Mouse (Mus musculus): ENCODE data around the gene Ghdc. TPM values are rescaled to one million over a fixed set of nuclear protein-coding genes. Genes with fewer than 3 reads are reported as not detected.

Gene Ghdc
- total and polyA plus RNA-seq, 3 experiments = 3.6 to 6.0 (median 3.9) TPM

DNA sequence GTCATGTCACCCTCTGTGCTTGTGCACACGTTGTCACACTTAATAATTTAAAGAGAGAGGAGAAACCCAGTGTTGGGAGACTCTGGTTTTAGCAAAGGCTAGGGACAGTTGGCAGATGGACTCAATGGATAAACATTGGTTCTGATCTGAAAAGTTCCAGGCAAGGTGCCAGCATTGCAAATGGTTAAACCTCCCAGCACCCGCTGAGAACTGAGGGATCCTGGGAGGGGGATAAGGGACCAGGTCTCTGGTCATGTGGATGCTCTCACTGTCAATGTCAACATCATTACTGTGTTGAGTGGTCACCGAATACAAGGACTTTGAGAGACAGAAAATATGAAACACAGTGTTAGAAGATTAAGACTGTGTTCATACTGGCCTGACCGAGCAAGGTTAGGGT, 46.0 kb upstream of the Ghdc start:
- TF ChIP-seq CTCF (IDR thresholded peaks at IDR 0.05; ENCODE audit: low read depth, low read length) (no peak), GATA1 (IDR thresholded peaks at IDR 0.05; ENCODE audit: borderline replicate concordance, low read length) (no peak), POLR2AphosphoS5 (IDR thresholded peaks at IDR 0.05; ENCODE audit: insufficient replicate concordance, low read depth, low read length) (no peak), GATA2 (IDR thresholded peaks at IDR 0.05; ENCODE audit: borderline replicate concordance, low read depth, low read length) (no peak), TAL1 (conservative IDR thresholded peaks at IDR 0.05; ENCODE audit: low read depth, low read length) (no peak)
- no peak for ATAC-seq (ENCODE audit: extremely low read depth, insufficient number of reproducible peaks, low FRiP score, poor library complexity, severe bottlenecking)

DNA sequence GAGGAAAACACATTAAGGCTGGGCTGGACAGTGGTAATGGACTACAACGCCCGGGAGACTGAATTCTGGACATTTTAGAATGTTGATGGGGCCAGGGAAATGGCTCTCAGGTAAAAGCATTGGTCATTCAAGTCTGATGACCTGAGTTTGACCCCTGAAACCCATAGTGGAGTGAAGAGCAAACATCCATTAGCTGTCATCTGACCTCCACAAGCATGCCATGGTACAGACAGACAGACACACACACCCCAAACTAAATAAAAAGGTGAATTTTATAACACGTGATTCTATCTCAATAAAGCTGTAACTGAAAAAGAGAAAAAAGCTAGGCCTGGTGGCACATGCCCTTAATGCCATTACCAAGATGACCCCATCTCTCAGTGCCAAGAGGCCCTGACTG, 45.6 kb upstream of the Ghdc start:
- no peak for DNase-seq (ENCODE audit: low spot score)
- peaks cover 67% of the 10 kb centered on the region for H3K4me1 ChIP-seq (ENCODE audit: insufficient read depth, low read depth, low read length)
- ATAC-seq (ENCODE audit: extremely low read depth, insufficient number of reproducible peaks, low FRiP score, poor library complexity, severe bottlenecking) = no peak
- no peaks in the 10 kb centered on the region for H3K27me3 ChIP-seq (ENCODE audit: insufficient read depth, low read length)
- no peak for TF ChIP-seq GATA1 (IDR thresholded peaks at IDR 0.05; ENCODE audit: borderline replicate concordance, low read length)
- TF ChIP-seq TAL1 (conservative IDR thresholded peaks at IDR 0.05; ENCODE audit: low read depth, low read length) = no peak
- no peak for TF ChIP-seq POLR2AphosphoS5 (IDR thresholded peaks at IDR 0.05; ENCODE audit: insufficient replicate concordance, low read depth, low read length)
- TF ChIP-seq CTCF (IDR thresholded peaks at IDR 0.05; ENCODE audit: low read depth, low read length) = no peak
- TF ChIP-seq GATA2 (IDR thresholded peaks at IDR 0.05; ENCODE audit: borderline replicate concordance, low read depth, low read length) = no peak
- H3K36me3 ChIP-seq (replicated peaks) = peaks cover 74% of the 10 kb centered on the region
- peaks cover 8% of the 10 kb centered on the region; the same call in 1 of the 2 replicates for H3K9me3 ChIP-seq (replicated peaks)
- H3K4me3 ChIP-seq (ENCODE audit: low read depth, low read length) = no peak overlapping the region

More for the DNA sequence above, 46.0 kb upstream of the Ghdc start:
- no peak overlapping the region for H3K4me3 ChIP-seq (ENCODE audit: low read depth, low read length)
- peaks cover 71% of the 10 kb centered on the region for H3K4me1 ChIP-seq (ENCODE audit: insufficient read depth, low read depth, low read length)
- peaks cover 4% of the 10 kb centered on the region; the same call in 1 of the 2 replicates for H3K9me3 ChIP-seq (replicated peaks)
- no peak for DNase-seq (ENCODE audit: low spot score)
- H3K36me3 ChIP-seq (replicated peaks) = peaks cover 74% of the 10 kb centered on the region
- no peaks in the 10 kb centered on the region for H3K27me3 ChIP-seq (ENCODE audit: insufficient read depth, low read length)

DNA sequence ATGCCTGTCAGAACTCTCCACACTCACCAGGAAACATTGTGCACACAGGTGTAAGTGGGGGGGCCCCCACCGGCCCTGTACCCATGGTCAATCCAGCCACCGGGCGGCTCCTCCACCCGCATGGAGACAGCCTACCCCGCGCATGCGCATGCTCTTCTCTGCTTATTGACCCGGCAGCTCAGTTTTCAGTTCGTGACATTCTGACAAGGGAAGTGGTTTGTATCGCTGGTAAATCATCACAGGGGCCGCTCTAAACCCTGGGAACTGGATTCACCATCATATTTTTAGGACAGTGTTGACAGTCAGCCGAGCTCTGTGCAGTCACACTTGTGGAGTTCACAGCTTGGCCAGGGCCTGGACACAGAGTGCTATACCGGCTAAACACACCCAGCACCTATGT, 43.7 kb upstream of the Ghdc start:
- no peak for TF ChIP-seq CTCF (IDR thresholded peaks at IDR 0.05; ENCODE audit: low read depth, low read length)
- no peak for TF ChIP-seq POLR2AphosphoS5 (IDR thresholded peaks at IDR 0.05; ENCODE audit: insufficient replicate concordance, low read depth, low read length)
- TF ChIP-seq GATA1 (IDR thresholded peaks at IDR 0.05; ENCODE audit: borderline replicate concordance, low read length) = no peak
- TF ChIP-seq GATA2 (IDR thresholded peaks at IDR 0.05; ENCODE audit: borderline replicate concordance, low read depth, low read length) = no peak
- no peak for TF ChIP-seq TAL1 (conservative IDR thresholded peaks at IDR 0.05; ENCODE audit: low read depth, low read length)
- Histone ChIP-seq H3K36me3 (replicated peaks) (peaks cover 77% of the 10 kb centered on the region), H3K27me3 (ENCODE audit: insufficient read depth, low read length) (no peaks in the 10 kb centered on the region), H3K9me3 (replicated peaks) (peaks cover 8% of the 10 kb centered on the region; the same call in 1 of the 2 replicates), H3K4me3 (ENCODE audit: low read depth, low read length) (no peak overlapping the region), H3K4me1 (ENCODE audit: insufficient read depth, low read depth, low read length) (peaks cover 52% of the 10 kb centered on the region)
- DNase-seq (ENCODE audit: low spot score) (no peak), ATAC-seq (ENCODE audit: extremely low read depth, insufficient number of reproducible peaks, low FRiP score, poor library complexity, severe bottlenecking) (no peak)

DNA sequence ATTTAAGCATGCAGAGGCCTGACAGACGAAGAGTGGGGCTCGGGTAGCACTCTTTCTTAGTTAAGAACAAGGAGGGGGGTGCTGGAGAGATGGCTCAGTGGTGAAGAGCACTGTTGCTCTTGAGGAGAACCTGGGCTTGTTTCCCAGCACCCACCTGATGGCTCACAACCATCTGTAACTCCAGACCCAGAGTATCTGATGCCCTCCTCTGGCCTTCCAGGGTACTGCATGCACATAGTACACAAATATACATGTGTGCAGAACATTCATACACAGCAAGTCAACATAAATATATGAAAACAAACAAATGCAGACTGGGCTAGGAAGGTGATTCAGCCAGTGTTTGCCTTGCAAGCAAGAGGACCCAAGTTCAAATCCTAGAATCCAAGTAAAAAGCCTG, 40.4 kb upstream of the Ghdc start:
- DNase-seq (ENCODE audit: low spot score) = no peak
- no peak for TF ChIP-seq GATA1 (IDR thresholded peaks at IDR 0.05; ENCODE audit: borderline replicate concordance, low read length)
- TF ChIP-seq TAL1 (conservative IDR thresholded peaks at IDR 0.05; ENCODE audit: low read depth, low read length) = no peak
- no peak for TF ChIP-seq POLR2AphosphoS5 (IDR thresholded peaks at IDR 0.05; ENCODE audit: insufficient replicate concordance, low read depth, low read length)
- TF ChIP-seq GATA2 (IDR thresholded peaks at IDR 0.05; ENCODE audit: borderline replicate concordance, low read depth, low read length) = no peak
- TF ChIP-seq CTCF (IDR thresholded peaks at IDR 0.05; ENCODE audit: low read depth, low read length) = no peak
- H3K27me3 ChIP-seq (ENCODE audit: insufficient read depth, low read length) = no peaks in the 10 kb centered on the region
- H3K4me1 ChIP-seq (ENCODE audit: insufficient read depth, low read depth, low read length) = peaks cover 21% of the 10 kb centered on the region
- H3K36me3 ChIP-seq (replicated peaks) = peaks cover 80% of the 10 kb centered on the region
- H3K9me3 ChIP-seq (replicated peaks) = peaks cover 8% of the 10 kb centered on the region; the same call in 1 of the 2 replicates
- ATAC-seq (ENCODE audit: extremely low read depth, insufficient number of reproducible peaks, low FRiP score, poor library complexity, severe bottlenecking) = no peak
- no peak overlapping the region for H3K4me3 ChIP-seq (ENCODE audit: low read depth, low read length)

DNA sequence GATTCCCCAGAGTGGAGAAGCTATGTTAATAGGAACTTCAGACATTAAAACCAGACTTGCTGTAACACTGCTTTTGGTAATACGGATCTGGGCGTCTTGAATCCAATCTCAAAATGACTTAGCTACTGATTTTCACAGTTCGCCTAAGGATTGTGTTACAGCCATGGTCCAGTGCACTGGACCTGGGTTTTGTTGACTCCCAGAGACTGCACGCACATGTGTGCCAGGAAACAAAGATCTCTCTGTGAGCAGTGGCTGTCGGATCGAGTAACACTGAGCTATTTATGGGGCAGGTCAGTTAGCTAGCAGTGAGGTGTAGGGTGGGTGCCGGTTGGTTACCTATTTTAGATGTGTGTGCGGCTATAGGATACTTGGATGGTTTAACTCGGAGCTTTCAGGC, 39.8 kb upstream of the Ghdc start:
- H3K4me1 ChIP-seq (ENCODE audit: insufficient read depth, low read depth, low read length) = peaks cover 15% of the 10 kb centered on the region
- no peaks in the 10 kb centered on the region for H3K27me3 ChIP-seq (ENCODE audit: insufficient read depth, low read length)
- DNase-seq (ENCODE audit: low spot score) (no peak), ATAC-seq (ENCODE audit: extremely low read depth, insufficient number of reproducible peaks, low FRiP score, poor library complexity, severe bottlenecking) (no peak)
- peaks cover 8% of the 10 kb centered on the region; the same call in 1 of the 2 replicates for H3K9me3 ChIP-seq (replicated peaks)
- no peak overlapping the region for H3K4me3 ChIP-seq (ENCODE audit: low read depth, low read length)
- peaks cover 80% of the 10 kb centered on the region for H3K36me3 ChIP-seq (replicated peaks)
- TF ChIP-seq TAL1 (conservative IDR thresholded peaks at IDR 0.05; ENCODE audit: low read depth, low read length) (no peak), GATA1 (IDR thresholded peaks at IDR 0.05; ENCODE audit: borderline replicate concordance, low read length) (no peak), CTCF (IDR thresholded peaks at IDR 0.05; ENCODE audit: low read depth, low read length) (no peak), GATA2 (IDR thresholded peaks at IDR 0.05; ENCODE audit: borderline replicate concordance, low read depth, low read length) (no peak), POLR2AphosphoS5 (IDR thresholded peaks at IDR 0.05; ENCODE audit: insufficient replicate concordance, low read depth, low read length) (no peak)

DNA sequence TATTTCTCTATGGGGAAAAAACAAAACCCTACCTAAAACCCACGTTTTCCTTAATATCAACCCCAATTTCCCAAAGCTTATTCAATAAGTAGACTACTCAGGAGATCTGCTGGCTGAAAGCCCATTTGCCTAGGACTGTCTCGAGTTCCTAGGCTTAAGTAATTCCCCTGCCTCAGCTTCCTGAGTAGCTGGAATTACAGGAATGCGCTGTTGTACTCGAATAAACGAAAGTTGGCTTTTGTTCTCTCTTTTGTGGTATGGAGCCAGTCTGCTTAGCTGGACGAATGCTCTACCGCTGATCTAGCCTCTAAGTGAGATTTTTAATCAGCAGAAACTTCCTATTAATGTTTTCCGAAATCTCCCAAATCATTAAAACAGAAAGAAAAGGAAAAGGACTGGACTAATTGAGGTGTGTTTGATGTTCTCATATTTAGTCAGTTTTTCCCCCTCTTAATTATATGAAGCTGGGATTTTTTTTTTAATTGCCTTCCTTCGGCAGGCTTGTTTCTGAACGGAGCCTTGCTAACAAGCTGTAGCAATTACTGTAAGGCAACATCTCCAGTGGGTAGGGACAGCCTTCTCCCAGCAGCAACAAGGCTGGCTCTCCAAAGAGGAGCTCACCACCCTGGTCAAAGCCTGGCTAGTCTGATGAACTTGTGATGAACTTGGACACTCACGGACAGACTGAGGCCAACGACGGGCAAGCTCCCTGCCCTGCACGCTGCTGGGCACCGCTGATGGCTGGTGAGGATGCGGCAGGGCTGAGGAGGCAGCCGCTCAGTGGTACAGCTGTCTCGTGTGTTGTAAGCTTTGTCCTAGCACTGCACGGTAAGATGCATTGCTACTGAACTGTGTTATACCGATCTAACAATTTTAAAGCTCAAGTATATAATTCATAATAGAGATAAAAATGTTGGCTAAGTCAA, 35.9 kb upstream of the Ghdc start:
- no peak overlapping the region for H3K4me3 ChIP-seq (ENCODE audit: low read depth, low read length)
- TF ChIP-seq CTCF (IDR thresholded peaks at IDR 0.05; ENCODE audit: low read depth, low read length) (no peak), TAL1 (conservative IDR thresholded peaks at IDR 0.05; ENCODE audit: low read depth, low read length) (no peak)
- H3K9me3 ChIP-seq (replicated peaks) = peaks cover 3% of the 10 kb centered on the region; the same call in 1 of the 2 replicates
- no peaks in the 10 kb centered on the region for H3K27me3 ChIP-seq (ENCODE audit: insufficient read depth, low read length)
- ATAC-seq (ENCODE audit: extremely low read depth, insufficient number of reproducible peaks, low FRiP score, poor library complexity, severe bottlenecking) (no peak), DNase-seq (ENCODE audit: low spot score) (no peak)
- peaks cover 5% of the 10 kb centered on the region; the same call in 1 of the 2 replicates for H3K4me1 ChIP-seq (ENCODE audit: insufficient read depth, low read depth, low read length)
- peaks cover 95% of the 10 kb centered on the region for H3K36me3 ChIP-seq (replicated peaks)
